Mouse (Mus musculus) megakaryocyte-erythroid progenitor cell, adult 5 weeks (primary cell): Measurements from ENCODE around the gene Gm11007. TPM values are rescaled to one million over a fixed set of nuclear protein-coding genes. Genes with fewer than 3 reads are reported as not detected.

Experiments
- polyA plus RNA-seq: library from polyadenylated mRNA; stranded (reverse); fragments of >175 nt; gene quantifications from 2 replicates; pipeline ENCODE4 v1.2.3, GENCODE M21; 2012

Gene Gm11007
- not detected in 2 replicates for polyA plus RNA-seq

GRCm38 (mm10) chr2:175643678-175644077 lies at the start of gene Gm11007:
Gm11007 (plus strand) TSS chr2:175643978.

Other genes with a start within 250 kb of the Gm11007 start
- 0.45 and 0.82 TPM in 2 replicates for gene Gm4724, start 208.2 kb upstream of the Gm11007 start, polyA plus RNA-seq
- 0.26 and 0.73 TPM in 2 replicates for gene Zfp965, start 174.0 kb upstream of the Gm11007 start, polyA plus RNA-seq
- 0.07 TPM in 1 of 2 replicates, not detected in the other for gene Zfp969, start 59.7 kb downstream of the Gm11007 start, polyA plus RNA-seq
- gene Gm2007, start 97.6 kb downstream of the Gm11007 start, polyA plus RNA-seq = not detected in 2 replicates
- gene Gm14288, start 157.1 kb downstream of the Gm11007 start, polyA plus RNA-seq = not detected in 2 replicates
- gene Gm6710, start 225.2 kb downstream of the Gm11007 start, polyA plus RNA-seq = 0.19 and 0.27 TPM in 2 replicates